Mouse (Mus musculus): ENCODE results near the gene Papola. TPM values are rescaled to one million over a fixed set of nuclear protein-coding genes. Genes with fewer than 3 reads are reported as not detected.
"Not testable (repeated sequence)": the region's sequence is repeated elsewhere in the genome, so short reads cannot be mapped to it uniquely, and the experiment has no call there.

Papola gene
- polyA plus RNA-seq, 1 experiment from 2014 or later = 197 TPM

- 89% methylated on average over 4 of the region's 4 CpGs for WGBS
- no peak for ATAC-seq (ENCODE audit: low FRiP score, low TSS enrichment)
- Histone ChIP-seq H3K27ac (ENCODE audit: low read depth, low read length) (no peak overlapping the region), H3K9me3 (ENCODE audit: control insufficient read depth, low read length) (no peaks in the 10 kb centered on the region), H3K36me3 (ENCODE audit: control insufficient read depth, insufficient read depth, low read length) (peaks cover 92% of the 10 kb centered on the region), H3K4me3 (ENCODE audit: low read length) (no peak overlapping the region), H3K4me2 (replicated peaks; ENCODE audit: low read depth, low read length) (no peak overlapping the region), H3K9ac (ENCODE audit: low read depth, low read length) (no peak overlapping the region), H3K27me3 (ENCODE audit: control insufficient read depth, insufficient read depth, low read length) (no peaks in the 10 kb centered on the region), H3K4me1 (ENCODE audit: control insufficient read depth, insufficient read depth, low read length) (no peaks in the 10 kb centered on the region)
Measured at GRCm38 (mm10) chr12:105823472-105823871, 39.0 kb downstream of the Papola start.

- Histone ChIP-seq H3K4me2 (replicated peaks; ENCODE audit: low read depth, low read length) (no peak overlapping the region), H3K27ac (ENCODE audit: low read depth, low read length) (no peak overlapping the region), H3K4me3 (ENCODE audit: low read length) (no peak overlapping the region), H3K4me1 (ENCODE audit: control insufficient read depth, insufficient read depth, low read length) (no peaks in the 10 kb centered on the region), H3K36me3 (ENCODE audit: control insufficient read depth, insufficient read depth, low read length) (peaks cover 95% of the 10 kb centered on the region), H3K9ac (ENCODE audit: low read depth, low read length) (no peak overlapping the region), H3K27me3 (ENCODE audit: control insufficient read depth, insufficient read depth, low read length) (no peaks in the 10 kb centered on the region), H3K9me3 (ENCODE audit: control insufficient read depth, low read length) (no peaks in the 10 kb centered on the region)
- WGBS = 89% methylated on average over 8 of the region's 8 CpGs
- ATAC-seq (ENCODE audit: low FRiP score, low TSS enrichment) = no peak
Measured at GRCm38 (mm10) chr12:105824743-105825142, 40.2 kb downstream of the Papola start.

- H3K4me1 ChIP-seq (ENCODE audit: control insufficient read depth, insufficient read depth, low read length) = no peaks in the 10 kb centered on the region
- no peak overlapping the region for H3K4me3 ChIP-seq (ENCODE audit: low read length)
- no peaks in the 10 kb centered on the region for H3K9me3 ChIP-seq (ENCODE audit: control insufficient read depth, low read length)
- H3K36me3 ChIP-seq (ENCODE audit: control insufficient read depth, insufficient read depth, low read length) = peaks cover 94% of the 10 kb centered on the region
- WGBS = 97% methylated on average over 4 of the region's 4 CpGs
- no peak for ATAC-seq (ENCODE audit: low FRiP score, low TSS enrichment)
- H3K9ac ChIP-seq (ENCODE audit: low read depth, low read length) = no peak overlapping the region
- H3K27me3 ChIP-seq (ENCODE audit: control insufficient read depth, insufficient read depth, low read length) = no peaks in the 10 kb centered on the region
- no peak overlapping the region for H3K4me2 ChIP-seq (replicated peaks; ENCODE audit: low read depth, low read length)
- no peak overlapping the region for H3K27ac ChIP-seq (ENCODE audit: low read depth, low read length)
Measured at GRCm38 (mm10) chr12:105825266-105825665, 40.8 kb downstream of the Papola start.

- Histone ChIP-seq H3K27ac (ENCODE audit: low read depth, low read length) (no peak overlapping the region), H3K9ac (ENCODE audit: low read depth, low read length) (no peak overlapping the region), H3K4me1 (ENCODE audit: control insufficient read depth, insufficient read depth, low read length) (no peaks in the 10 kb centered on the region), H3K4me2 (replicated peaks; ENCODE audit: low read depth, low read length) (no peak overlapping the region), H3K4me3 (ENCODE audit: low read length) (no peak overlapping the region), H3K9me3 (ENCODE audit: control insufficient read depth, low read length) (no peaks in the 10 kb centered on the region), H3K27me3 (ENCODE audit: control insufficient read depth, insufficient read depth, low read length) (no peaks in the 10 kb centered on the region), H3K36me3 (ENCODE audit: control insufficient read depth, insufficient read depth, low read length) (peaks cover 91% of the 10 kb centered on the region)
- ATAC-seq (ENCODE audit: low FRiP score, low TSS enrichment) = no peak
- WGBS = 86% methylated on average over 6 of the region's 6 CpGs
Measured at GRCm38 (mm10) chr12:105832541-105832940, 48.0 kb downstream of the Papola start.

- 72% methylated on average over 6 of the region's 6 CpGs for WGBS
Measured at GRCm38 (mm10) chr12:105834926-105835325, 50.4 kb downstream of the Papola start.

GRCm38 (mm10) chr12:105835571-105835970 is 51.1 kb downstream of the Papola start:
- Histone ChIP-seq H3K27me3 (ENCODE audit: control insufficient read depth, insufficient read depth, low read length) (no peaks in the 10 kb centered on the region), H3K9ac (ENCODE audit: low read depth, low read length) (no peak overlapping the region), H3K4me1 (ENCODE audit: control insufficient read depth, insufficient read depth, low read length) (no peaks in the 10 kb centered on the region), H3K27ac (ENCODE audit: low read depth, low read length) (no peak overlapping the region), H3K9me3 (ENCODE audit: control insufficient read depth, low read length) (no peaks in the 10 kb centered on the region), H3K36me3 (ENCODE audit: control insufficient read depth, insufficient read depth, low read length) (peaks cover 87% of the 10 kb centered on the region), H3K4me3 (ENCODE audit: low read length) (no peak overlapping the region), H3K4me2 (replicated peaks; ENCODE audit: low read depth, low read length) (no peak overlapping the region)
- 0 out of 2 replicates have a peak, but pooled peaks have one; percentile 46 for ATAC-seq (ENCODE audit: low FRiP score, low TSS enrichment)
- 77% methylated on average over 6 of the region's 6 CpGs for WGBS

More at GRCm38 (mm10) chr12:105834926-105835325, 50.4 kb downstream of the Papola start:
- Histone ChIP-seq H3K4me3 (ENCODE audit: low read length) (no peak overlapping the region), H3K9ac (ENCODE audit: low read depth, low read length) (no peak overlapping the region), H3K27ac (ENCODE audit: low read depth, low read length) (no peak overlapping the region), H3K4me2 (replicated peaks; ENCODE audit: low read depth, low read length) (no peak overlapping the region), H3K27me3 (ENCODE audit: control insufficient read depth, insufficient read depth, low read length) (no peaks in the 10 kb centered on the region), H3K4me1 (ENCODE audit: control insufficient read depth, insufficient read depth, low read length) (no peaks in the 10 kb centered on the region), H3K9me3 (ENCODE audit: control insufficient read depth, low read length) (no peaks in the 10 kb centered on the region), H3K36me3 (ENCODE audit: control insufficient read depth, insufficient read depth, low read length) (peaks cover 87% of the 10 kb centered on the region)
- no peak for ATAC-seq (ENCODE audit: low FRiP score, low TSS enrichment)

GRCm38 (mm10) chr12:105836196-105836595 is 51.7 kb downstream of the Papola start:
- no peak overlapping the region for H3K4me2 ChIP-seq (replicated peaks; ENCODE audit: low read depth, low read length)
- H3K27ac ChIP-seq (ENCODE audit: low read depth, low read length) = no peak overlapping the region
- no peaks in the 10 kb centered on the region for H3K27me3 ChIP-seq (ENCODE audit: control insufficient read depth, insufficient read depth, low read length)
- H3K9ac ChIP-seq (ENCODE audit: low read depth, low read length) = no peak overlapping the region
- no peaks in the 10 kb centered on the region for H3K9me3 ChIP-seq (ENCODE audit: control insufficient read depth, low read length)
- H3K4me1 ChIP-seq (ENCODE audit: control insufficient read depth, insufficient read depth, low read length) = no peaks in the 10 kb centered on the region
- ATAC-seq (ENCODE audit: low FRiP score, low TSS enrichment) = no peak
- WGBS = 78% methylated on average over 2 of the region's 2 CpGs
- H3K36me3 ChIP-seq (ENCODE audit: control insufficient read depth, insufficient read depth, low read length) = peaks cover 88% of the 10 kb centered on the region
- no peak overlapping the region for H3K4me3 ChIP-seq (ENCODE audit: low read length)

GRCm38 (mm10) chr12:105839096-105839495 is 54.6 kb downstream of the Papola start:
- H3K9ac ChIP-seq (ENCODE audit: low read depth, low read length) = no peak overlapping the region
- H3K27me3 ChIP-seq (ENCODE audit: control insufficient read depth, insufficient read depth, low read length) = no peaks in the 10 kb centered on the region
- no peak overlapping the region for H3K4me3 ChIP-seq (ENCODE audit: low read length)
- no peaks in the 10 kb centered on the region for H3K4me1 ChIP-seq (ENCODE audit: control insufficient read depth, insufficient read depth, low read length)
- H3K27ac ChIP-seq (ENCODE audit: low read depth, low read length) = no peak overlapping the region
- peaks cover 66% of the 10 kb centered on the region for H3K36me3 ChIP-seq (ENCODE audit: control insufficient read depth, insufficient read depth, low read length)
- no peak for ATAC-seq (ENCODE audit: low FRiP score, low TSS enrichment)
- no peak overlapping the region for H3K4me2 ChIP-seq (replicated peaks; ENCODE audit: low read depth, low read length)
- H3K9me3 ChIP-seq (ENCODE audit: control insufficient read depth, low read length) = no peaks in the 10 kb centered on the region
- 73% methylated on average over 4 of the region's 4 CpGs for WGBS

- not testable (repeated sequence) for H3K9me3 ChIP-seq (ENCODE audit: control insufficient read depth, low read length); H3K9ac ChIP-seq (ENCODE audit: low read depth, low read length); H3K27me3 ChIP-seq (ENCODE audit: control insufficient read depth, insufficient read depth, low read length); H3K4me2 ChIP-seq (replicated peaks; ENCODE audit: low read depth, low read length); H3K27ac ChIP-seq (ENCODE audit: low read depth, low read length); ATAC-seq (ENCODE audit: low FRiP score, low TSS enrichment); H3K4me1 ChIP-seq (ENCODE audit: control insufficient read depth, insufficient read depth, low read length); H3K4me3 ChIP-seq (ENCODE audit: low read length)
- H3K36me3 ChIP-seq (ENCODE audit: control insufficient read depth, insufficient read depth, low read length) = peaks cover 62% of the 10 kb centered on the region
- WGBS = 93% methylated on average over 8 of the region's 8 CpGs
Measured at GRCm38 (mm10) chr12:105840545-105840944, 56.1 kb downstream of the Papola start.

Data from kidney, embryonic 14.5 days (tissue).